Mouse (Mus musculus) cerebellum, postnatal 36 days (tissue): ENCODE results near the gene Rab43.

ENCODE experiments used
- DNase-seq, 2 experiments: peaks; one replicate each; pipeline ENCODE4 v3.0.0; 2021 to 2022; ENCODE audit warnings: mixed read lengths in 2 of 2

The Rab43 gene

GRCm38 (mm10) chr6:87811675-87812338 is at the start of gene Rab43:
TSS of gene Rab43 (minus strand) at chr6:87812164.
- DNase-seq = peak; percentile 85 to 92

- no peak for DNase-seq
Measured at GRCm38 (mm10) chr6:87857071-87857470, 45.1 kb upstream of the Rab43 start.

- no peak for DNase-seq
Measured at GRCm38 (mm10) chr6:87853446-87853845, 41.5 kb upstream of the Rab43 start.

GRCm38 (mm10) chr6:87851871-87852270 is 39.9 kb upstream of the Rab43 start:
- no peak for DNase-seq

GRCm38 (mm10) chr6:87850900-87851614 is 39.1 kb upstream of the Rab43 start, which contains the start of gene Cnbp:
TSS of gene Cnbp (minus strand) at chr6:87851106.
- DNase-seq = peak; percentile 97 to 99

- DNase-seq = peak; percentile 60 to 67
Measured at GRCm38 (mm10) chr6:87850155-87850899, 38.4 kb upstream of the Rab43 start.

- DNase-seq = no peak
Measured at GRCm38 (mm10) chr6:87849780-87850154, 37.8 kb upstream of the Rab43 start.

- DNase-seq = no peak
Measured at GRCm38 (mm10) chr6:87846813-87847212, 34.8 kb upstream of the Rab43 start.

- DNase-seq = peak; percentile 61 to 65
Measured at GRCm38 (mm10) chr6:87845031-87845695, 33.2 kb upstream of the Rab43 start.

- no peak for DNase-seq
Measured at GRCm38 (mm10) chr6:87842254-87842653, 30.3 kb upstream of the Rab43 start.

GRCm38 (mm10) chr6:87841635-87842034 is 29.7 kb upstream of the Rab43 start:
- DNase-seq = no peak

- DNase-seq = no peak
Measured at GRCm38 (mm10) chr6:87839797-87840341, 27.9 kb upstream of the Rab43 start.

- peak; percentile 93 to 95 for DNase-seq
Measured at GRCm38 (mm10) chr6:87838551-87839197, 26.7 kb upstream of the Rab43 start, which contains the start of gene Isy1. TSS of gene Isy1 (minus strand) at chr6:87838798.

GRCm38 (mm10) chr6:87835695-87836094 is 23.7 kb upstream of the Rab43 start, which contains the start of gene Gm45140:
TSS of gene Gm45140 (minus strand) at chr6:87835795.
- no peak for DNase-seq

GRCm38 (mm10) chr6:87820366-87820765 is 8.4 kb upstream of the Rab43 start:
- DNase-seq = no peak

- no peak for DNase-seq
Measured at GRCm38 (mm10) chr6:87814486-87814885, 2.5 kb upstream of the Rab43 start.

GRCm38 (mm10) chr6:87812656-87813055 is 692 bp upstream of the Rab43 start:
- DNase-seq = no peak

- DNase-seq = peak in 1 of 2 experiments; percentile 40
Measured at GRCm38 (mm10) chr6:87810713-87811669, 973 bp downstream of the Rab43 start.

GRCm38 (mm10) chr6:87810311-87810710 is 1.7 kb downstream of the Rab43 start:
- DNase-seq = no peak

GRCm38 (mm10) chr6:87809651-87810161 is 2.3 kb downstream of the Rab43 start:
- DNase-seq = peak; percentile 36 to 40
